ENCODE assay signal across 17 mouse cellular contexts in genomic region chr1:136895877-136896276, GRCm38 (mm10).
A peak's percentile ranks its signal among the peaks of the same experiment; 100 is the strongest.
DNase-seq lines count a peak whose midpoint lies in the region; ATAC-seq and TF ChIP-seq lines count a peak whose summit lies in the region.
"Had no signal": no experiment of that assay in that cellular context is flagged by ENCODE, and none has a peak within 500 bp of the region (broad histone marks: within the 10 kb centered on the region; RNA-seq: fewer than 3 reads in every experiment).

No protein-coding gene starts in this region.

- no peaks in the 10 kb centered on the region for H3K9me3 ChIP-seq in kidney, embryonic 14.5 days (ENCODE audit: control insufficient read depth, low read length)
- H3K9me3 ChIP-seq in intestine, embryonic 15.5 days: no peaks in the 10 kb centered on the region
- H3K9me3 ChIP-seq in intestine, postnatal 0 days (ENCODE audit: control insufficient read depth): no peaks in the 10 kb centered on the region
- no peaks in the 10 kb centered on the region for H3K9me3 ChIP-seq in liver, postnatal 0 days (ENCODE audit: low read length)
- H3K9me3 ChIP-seq: embryonic facial prominence, embryonic 15.5 days; forebrain, embryonic 15.5 days; heart, embryonic 12.5 days; hindbrain, embryonic 15.5 days had no signal

- H3K4me2 ChIP-seq in kidney, embryonic 14.5 days (replicated peaks; ENCODE audit: low read depth, low read length): no peak overlapping the region
- no peak overlapping the region for H3K4me2 ChIP-seq in intestine, embryonic 15.5 days (replicated peaks)
- H3K4me2 ChIP-seq in intestine, postnatal 0 days (replicated peaks; ENCODE audit: low read depth): peak overlapping the region; percentile 37
- H3K4me2 ChIP-seq in liver, postnatal 0 days (ENCODE audit: low read depth, low read length): no peak overlapping the region
- H3K4me2 ChIP-seq: embryonic facial prominence, embryonic 15.5 days; forebrain, embryonic 15.5 days; heart, embryonic 12.5 days; hindbrain, embryonic 15.5 days had no signal

- TF ChIP-seq EP300 in liver, postnatal 0 days (IDR thresholded peaks at IDR 0.05; ENCODE audit: low read depth): no peak

- H3K4me3 ChIP-seq in kidney, embryonic 14.5 days (ENCODE audit: low read length): no peak overlapping the region
- no peak overlapping the region for H3K4me3 ChIP-seq in intestine, embryonic 15.5 days (replicated peaks)
- no peak overlapping the region for H3K4me3 ChIP-seq in intestine, postnatal 0 days (ENCODE audit: low read depth, low read length)
- H3K4me3 ChIP-seq in liver, postnatal 0 days (ENCODE audit: low read depth, low read length): no peak overlapping the region
- H3K4me3 ChIP-seq: embryonic facial prominence, embryonic 15.5 days; forebrain, embryonic 15.5 days; heart, embryonic 12.5 days; hindbrain, embryonic 15.5 days had no signal

- 78% methylated on average over 8 of the region's 8 CpGs for WGBS in kidney, embryonic 14.5 days
- 57% methylated on average over 8 of the region's 8 CpGs for WGBS in intestine, embryonic 15.5 days
- 35% methylated on average over 8 of the region's 8 CpGs for WGBS in intestine, postnatal 0 days
- WGBS in liver, postnatal 0 days (ENCODE audit: insufficient replicate concordance): 63% methylated on average over 8 of the region's 8 CpGs

- H3K9ac ChIP-seq in kidney, embryonic 14.5 days (ENCODE audit: low read depth, low read length): no peak overlapping the region
- no peak overlapping the region for H3K9ac ChIP-seq in intestine, embryonic 15.5 days
- no peak overlapping the region for H3K9ac ChIP-seq in intestine, postnatal 0 days (ENCODE audit: low read depth, low read length)
- no peak overlapping the region for H3K9ac ChIP-seq in liver, postnatal 0 days (replicated peaks)
- H3K9ac ChIP-seq: embryonic facial prominence, embryonic 15.5 days; forebrain, embryonic 15.5 days; heart, embryonic 12.5 days; hindbrain, embryonic 15.5 days had no signal

- H3K27ac ChIP-seq in kidney, embryonic 14.5 days (ENCODE audit: low read depth, low read length): no peak overlapping the region
- H3K27ac ChIP-seq in intestine, embryonic 15.5 days: 0 out of 2 replicates have a peak overlapping the region, but pooled peaks have one; percentile 2
- H3K27ac ChIP-seq in intestine, postnatal 0 days (ENCODE audit: low read depth, low read length): peak overlapping the region; percentile 17; the same call in 1 of the 2 replicates
- peak overlapping the region; percentile 88 for H3K27ac ChIP-seq in liver, postnatal 0 days (ENCODE audit: low read depth)
- H3K27ac ChIP-seq: embryonic facial prominence, embryonic 15.5 days; forebrain, embryonic 15.5 days; hindbrain, embryonic 15.5 days had no signal

- no peak for ATAC-seq in kidney, embryonic 14.5 days (ENCODE audit: low FRiP score, low TSS enrichment)
- no peak for ATAC-seq in intestine, embryonic 15.5 days
- no peak; the same call in 1 of the 2 replicates for ATAC-seq in intestine, postnatal 0 days
- ATAC-seq in liver, postnatal 0 days: peak; percentile 95
- ATAC-seq: forebrain, embryonic 15.5 days had no signal

- H3K4me1 ChIP-seq in kidney, embryonic 14.5 days (ENCODE audit: control insufficient read depth, insufficient read depth, low read length): peaks cover 13% of the 10 kb centered on the region; the same call in 1 of the 2 replicates
- H3K4me1 ChIP-seq in intestine, embryonic 15.5 days (replicated peaks): 0 out of 2 replicates have a peak, but pooled peaks cover 7% of the 10 kb centered on the region
- peaks cover 18% of the 10 kb centered on the region for H3K4me1 ChIP-seq in intestine, postnatal 0 days (replicated peaks; ENCODE audit: control insufficient read depth, insufficient read depth, low read length)
- peaks cover 15% of the 10 kb centered on the region for H3K4me1 ChIP-seq in liver, postnatal 0 days (ENCODE audit: insufficient read depth)
- H3K4me1 ChIP-seq: embryonic facial prominence, embryonic 15.5 days; forebrain, embryonic 15.5 days; hindbrain, embryonic 15.5 days had no signal

- peak; percentile 33 for DNase-seq in kidney, adult 9 months
- DNase-seq in liver, postnatal 0 days: peak; percentile 21
- DNase-seq in spleen, postnatal 4 days (ENCODE audit: low spot score in 2 of 2): no peak
- DNase-seq in cerebellum, postnatal 10 days: no peak
- DNase-seq: adrenal gland, adult 2 months; adrenal gland, postnatal 25 days; cerebellum, adult 18-20 months; cerebellum, adult 9-11 months; embryo, embryonic 11 days; gastrocnemius, postnatal 10 days had no signal

- H3K27me3 ChIP-seq in kidney, embryonic 14.5 days (ENCODE audit: control insufficient read depth, insufficient read depth, low read length): peaks cover 6% of the 10 kb centered on the region; the same call in 1 of the 2 replicates
- H3K27me3 ChIP-seq in intestine, embryonic 15.5 days (replicated peaks): no peaks in the 10 kb centered on the region
- H3K27me3 ChIP-seq in intestine, postnatal 0 days (replicated peaks; ENCODE audit: control insufficient read depth, insufficient read depth, low read length): no peaks in the 10 kb centered on the region
- H3K27me3 ChIP-seq in liver, postnatal 0 days (ENCODE audit: insufficient read depth, low read length): no peaks in the 10 kb centered on the region
- H3K27me3 ChIP-seq: embryonic facial prominence, embryonic 15.5 days; forebrain, embryonic 15.5 days; heart, embryonic 12.5 days; hindbrain, embryonic 15.5 days had no signal

- TF ChIP-seq CTCF in intestine, postnatal 0 days (IDR thresholded peaks at IDR 0.05; ENCODE audit: low read depth): no peak
- no peak for TF ChIP-seq CTCF in liver, postnatal 0 days (IDR thresholded peaks at IDR 0.05; ENCODE audit: low read depth)

- no peaks in the 10 kb centered on the region for H3K36me3 ChIP-seq in kidney, embryonic 14.5 days (ENCODE audit: control insufficient read depth, insufficient read depth, low read length)
- H3K36me3 ChIP-seq in intestine, embryonic 15.5 days: no peaks in the 10 kb centered on the region
- no peaks in the 10 kb centered on the region for H3K36me3 ChIP-seq in intestine, postnatal 0 days (ENCODE audit: control insufficient read depth, insufficient read depth)
- H3K36me3 ChIP-seq in liver, postnatal 0 days (replicated peaks; ENCODE audit: insufficient read depth, low read length): no peaks in the 10 kb centered on the region
- H3K36me3 ChIP-seq: embryonic facial prominence, embryonic 15.5 days; forebrain, embryonic 15.5 days; heart, embryonic 12.5 days; hindbrain, embryonic 15.5 days had no signal

Comparison
In these comparisons a context has a peak if more than half of its experiments do, and no peak if none do; other contexts are left out.
1. DNase-seq: peak in kidney, adult 9 months (single experiment) and liver, postnatal 0 days (single experiment); none in spleen, postnatal 4 days (0 of 2) and cerebellum, postnatal 10 days (0 of 2).